Mouse (Mus musculus): ENCODE measurements around the gene Larp4. TPM values are rescaled to one million over a fixed set of nuclear protein-coding genes. Genes with fewer than 3 reads are reported as not detected.

Larp4 gene
- total RNA-seq, 1 experiment from 2014 or later, result 58.3 TPM

GRCm38 (mm10) chr15:100045576-100045975 lies 75.7 kb downstream of the Larp4 start:
- ATAC-seq (ENCODE audit: extremely low read depth, insufficient number of reproducible peaks, low FRiP score, poor library complexity, severe bottlenecking), result no peak

GRCm38 (mm10) chr15:100049496-100050087 lies 79.7 kb downstream of the Larp4 start:
- ATAC-seq (ENCODE audit: extremely low read depth, insufficient number of reproducible peaks, low FRiP score, poor library complexity, severe bottlenecking), result no peak

GRCm38 (mm10) chr15:100050940-100051339 lies 81.1 kb downstream of the Larp4 start:
- ATAC-seq (ENCODE audit: extremely low read depth, insufficient number of reproducible peaks, low FRiP score, poor library complexity, severe bottlenecking), result no peak

- ATAC-seq (ENCODE audit: extremely low read depth, insufficient number of reproducible peaks, low FRiP score, poor library complexity, severe bottlenecking), result no peak
Measured at GRCm38 (mm10) chr15:100052726-100053125, 82.9 kb downstream of the Larp4 start.

GRCm38 (mm10) chr15:100056397-100056908 lies 86.6 kb downstream of the Larp4 start:
- ATAC-seq (ENCODE audit: extremely low read depth, insufficient number of reproducible peaks, low FRiP score, poor library complexity, severe bottlenecking), result no peak

GRCm38 (mm10) chr15:100057698-100058097 lies 87.8 kb downstream of the Larp4 start:
- ATAC-seq (ENCODE audit: extremely low read depth, insufficient number of reproducible peaks, low FRiP score, poor library complexity, severe bottlenecking), result no peak

- ATAC-seq (ENCODE audit: extremely low read depth, insufficient number of reproducible peaks, low FRiP score, poor library complexity, severe bottlenecking), result no peak
Measured at GRCm38 (mm10) chr15:100058143-100058542, 88.3 kb downstream of the Larp4 start.

- no peak for ATAC-seq (ENCODE audit: extremely low read depth, insufficient number of reproducible peaks, low FRiP score, poor library complexity, severe bottlenecking)
Measured at GRCm38 (mm10) chr15:100058912-100059311, 89.0 kb downstream of the Larp4 start.

GRCm38 (mm10) chr15:100059626-100060311 lies 89.9 kb downstream of the Larp4 start:
- no peak for ATAC-seq (ENCODE audit: extremely low read depth, insufficient number of reproducible peaks, low FRiP score, poor library complexity, severe bottlenecking)

- ATAC-seq (ENCODE audit: extremely low read depth, insufficient number of reproducible peaks, low FRiP score, poor library complexity, severe bottlenecking), result peak; percentile 72
Measured at GRCm38 (mm10) chr15:100060513-100061140, 90.8 kb downstream of the Larp4 start.

GRCm38 (mm10) chr15:100061377-100061776 lies 91.5 kb downstream of the Larp4 start:
- ATAC-seq (ENCODE audit: extremely low read depth, insufficient number of reproducible peaks, low FRiP score, poor library complexity, severe bottlenecking), result no peak

GRCm38 (mm10) chr15:100063229-100063773 lies 93.4 kb downstream of the Larp4 start:
- ATAC-seq (ENCODE audit: extremely low read depth, insufficient number of reproducible peaks, low FRiP score, poor library complexity, severe bottlenecking), result no peak

Other genes with a start within 250 kb of the Larp4 start
- 24.1 and 29.8 TPM in 2 replicates for gene Cox14, start 244.4 kb upstream of the Larp4 start, total RNA-seq (2017)
- 34.4 and 42.8 TPM in 2 replicates for gene Cers5, start 197.2 kb upstream of the Larp4 start, total RNA-seq (2017)
- 1.1 and 2.1 TPM in 2 replicates for gene Lima1, start 94.6 kb upstream of the Larp4 start, total RNA-seq (2017)
- gene Fam186a, start 3.0 kb upstream of the Larp4 start, total RNA-seq (2017), result not detected in 2 replicates
- gene Dip2b, start 68.6 kb downstream of the Larp4 start, total RNA-seq (2017), result 43.8 and 45.3 TPM in 2 replicates

Measured in neutrophil, adult 5-6 weeks (primary cell).